Mouse (Mus musculus) spleen, adult 2 months (tissue): Measurements from ENCODE around the gene Hmcn1. TPM values are rescaled to one million over a fixed set of nuclear protein-coding genes. Genes with fewer than 3 reads are reported as not detected.

Source experiments
- DNase-seq, 2 experiments: peaks; one replicate each; pipeline versions ENCODE4 v3.0.0 to v3.0.0-alpha.2; 2012 to 2021; ENCODE audit warnings: low spot score in 2 of 2, low read depth in 1 of 2
- H3K27ac ChIP-seq: fragments of 200-500 bp; 2 replicates; pipeline ENCODE4 v1.5.1; 2012; ENCODE audit warnings: low read length, inconsistent platforms; ENCODE audit not compliant: insufficient read depth
- H3K27me3 ChIP-seq: fragments of 200-500 bp; 2 replicates; pipeline ENCODE4 v1.6.1; 2012; ENCODE audit warnings: mild to moderate bottlenecking, moderate library complexity, low read length, inconsistent platforms; ENCODE audit not compliant: control insufficient read depth, insufficient read depth
- H3K36me3 ChIP-seq: fragments of 200-500 bp; 2 replicates; pipeline ENCODE4 v1.6.1; 2012; ENCODE audit warnings: mild to moderate bottlenecking, low read length, inconsistent platforms; ENCODE audit not compliant: control insufficient read depth, insufficient read depth
- H3K4me1 ChIP-seq: fragments of 200-500 bp; 2 replicates; pipeline ENCODE4 v1.6.1; 2011; ENCODE audit warnings: inconsistent platforms; ENCODE audit not compliant: control insufficient read depth, insufficient read depth, insufficient read length
- H3K4me3 ChIP-seq: fragments of 200-500 bp; 2 replicates; pipeline ENCODE4 v1.5.1; 2011; ENCODE audit warnings: mild to moderate bottlenecking, inconsistent platforms; ENCODE audit not compliant: insufficient read depth, insufficient read length; ENCODE audit errors: extremely low read depth
- CTCF ChIP-seq: fragments of 200-500 bp; IDR thresholded peaks from 2 replicates; pipeline ENCODE4 v1.5.1; 2011; ENCODE audit warnings: mild to moderate bottlenecking, inconsistent platforms; ENCODE audit not compliant: insufficient read depth, insufficient read length, insufficient replicate concordance; ENCODE audit errors: extremely low read depth
- POLR2A ChIP-seq: fragments of 200-500 bp; IDR thresholded peaks from 2 replicates; pipeline ENCODE4 v1.6.1; 2011; ENCODE audit warnings: low read depth, low read length, inconsistent platforms
- WGBS: fragments of 180-500 bp; shearing (Covaris S2); methylation state at CpG from one replicate; pipeline ENCODE4 v1.1.7; 2018; 5-methylcytosine and 5-hydroxymethylcytosine counted together
- polyA plus RNA-seq: library from polyadenylated mRNA; depleted of rRNA; stranded (reverse); fragments of >200 nt; gene quantifications from 2 replicates; pipeline ENCODE4 v1.2.3, GENCODE M21; 2012

Gene Hmcn1
- polyA plus RNA-seq, 1 experiment: 12.1 TPM

- Histone ChIP-seq H3K27ac (no peak overlapping the region), H3K4me3 (no peak overlapping the region), H3K36me3 (no peaks in the 10 kb centered on the region), H3K4me1 (no peaks in the 10 kb centered on the region), H3K27me3 (no peaks in the 10 kb centered on the region)
- 87% methylated on average over 6 of the region's 6 CpGs for WGBS
- no peak for TF ChIP-seq POLR2A
- TF ChIP-seq CTCF: no peak
- no peak for DNase-seq
Observed at GRCm38 (mm10) chr1:150786746-150787145, 206.5 kb downstream of the Hmcn1 start.

- no peak for TF ChIP-seq POLR2A
- no peak for TF ChIP-seq CTCF
- no peaks in the 10 kb centered on the region for H3K36me3 ChIP-seq
- no peak overlapping the region for H3K27ac ChIP-seq
- H3K4me3 ChIP-seq: no peak overlapping the region
- H3K4me1 ChIP-seq: no peaks in the 10 kb centered on the region
- 94% methylated on average over 15 of the region's 15 CpGs for WGBS
- H3K27me3 ChIP-seq: no peaks in the 10 kb centered on the region
- DNase-seq: no peak
Observed at GRCm38 (mm10) chr1:150783070-150783842, 210.0 kb downstream of the Hmcn1 start.

DNA sequence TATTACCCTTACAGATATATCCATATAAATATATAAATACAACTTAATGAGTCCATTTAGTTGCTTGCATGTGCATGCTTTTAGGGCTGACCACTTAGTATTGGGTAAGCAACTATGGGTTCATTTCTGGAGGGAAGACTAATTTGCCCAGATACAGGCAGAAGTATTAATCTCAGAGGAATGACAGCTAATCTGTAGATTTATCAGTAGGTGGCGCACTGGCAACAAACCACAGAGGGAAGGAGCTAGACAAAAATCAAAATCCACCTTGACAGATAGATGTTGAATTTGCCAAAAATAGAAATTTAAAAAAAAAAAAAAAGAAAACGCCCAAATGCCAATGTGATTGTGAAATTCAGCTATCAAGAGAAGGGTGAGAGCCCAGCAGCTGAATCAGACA, 213.3 kb downstream of the Hmcn1 start:
- 10% methylated on average over 2 of the region's 2 CpGs for WGBS
- H3K27me3 ChIP-seq: no peaks in the 10 kb centered on the region
- no peak overlapping the region for H3K27ac ChIP-seq
- no peak overlapping the region for H3K4me3 ChIP-seq
- no peak for DNase-seq
- no peaks in the 10 kb centered on the region for H3K36me3 ChIP-seq
- TF ChIP-seq CTCF (no peak), POLR2A (no peak)
- H3K4me1 ChIP-seq: no peaks in the 10 kb centered on the region

GRCm38 (mm10) chr1:150776741-150777140, 216.5 kb downstream of the Hmcn1 start:
- Histone ChIP-seq H3K36me3 (no peaks in the 10 kb centered on the region), H3K4me3 (no peak overlapping the region)

DNA sequence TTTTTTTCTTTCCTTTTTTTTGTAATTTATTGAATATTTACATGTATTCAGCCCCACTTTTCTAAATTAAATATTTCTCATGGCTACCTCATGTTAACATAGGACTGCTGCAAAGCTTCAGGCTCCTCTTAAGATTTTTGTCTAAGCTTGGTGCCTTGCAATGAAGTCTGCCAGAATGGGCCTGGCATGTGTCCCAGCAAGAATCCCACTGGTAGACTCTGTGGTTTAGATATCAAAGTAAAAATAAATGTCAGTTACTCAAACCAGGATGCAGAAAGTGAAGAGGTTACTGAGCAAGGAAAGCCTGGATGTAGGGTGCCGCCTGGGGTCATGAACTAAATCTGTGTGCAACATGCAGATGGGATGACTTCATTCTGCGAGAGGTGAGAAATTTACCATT, 217.5 kb downstream of the Hmcn1 start:
- no peaks in the 10 kb centered on the region for H3K4me1 ChIP-seq
- no peaks in the 10 kb centered on the region for H3K36me3 ChIP-seq
- H3K4me3 ChIP-seq: no peak overlapping the region
- TF ChIP-seq CTCF (no peak), POLR2A (no peak)
- no peaks in the 10 kb centered on the region for H3K27me3 ChIP-seq
- no peak overlapping the region for H3K27ac ChIP-seq
- 77% methylated on average over 2 of the region's 2 CpGs for WGBS
- DNase-seq: no peak

More at GRCm38 (mm10) chr1:150776741-150777140, 216.5 kb downstream of the Hmcn1 start:
- Histone ChIP-seq H3K27me3 (no peaks in the 10 kb centered on the region), H3K27ac (no peak overlapping the region), H3K4me1 (no peaks in the 10 kb centered on the region)
- TF ChIP-seq POLR2A: no peak
- no peak for DNase-seq

GRCm38 (mm10) chr1:150772958-150773357, 220.3 kb downstream of the Hmcn1 start:
- no peak for DNase-seq
- TF ChIP-seq CTCF (no peak), POLR2A (no peak)
- Histone ChIP-seq H3K27ac (no peak overlapping the region), H3K36me3 (no peaks in the 10 kb centered on the region), H3K4me1 (no peaks in the 10 kb centered on the region), H3K4me3 (no peak overlapping the region), H3K27me3 (no peaks in the 10 kb centered on the region)
- WGBS: 95% methylated on average over 3 of the region's 3 CpGs

GRCm38 (mm10) chr1:150770948-150771521, 222.2 kb downstream of the Hmcn1 start:
- no peaks in the 10 kb centered on the region for H3K27me3 ChIP-seq
- 89% methylated on average over 7 of the region's 7 CpGs for WGBS
- no peak for DNase-seq
- H3K27ac ChIP-seq: no peak overlapping the region
- no peaks in the 10 kb centered on the region for H3K36me3 ChIP-seq
- TF ChIP-seq CTCF (no peak), POLR2A (no peak)
- H3K4me3 ChIP-seq: no peak overlapping the region
- H3K4me1 ChIP-seq: no peaks in the 10 kb centered on the region
